Mouse (Mus musculus) layer of hippocampus, postnatal 10 days (tissue): ENCODE data around the gene Gm36176. TPM values are rescaled to one million over a fixed set of nuclear protein-coding genes. Genes with fewer than 3 reads are reported as not detected.

Experiments
- DNase-seq, 2 experiments: peaks; one replicate each; pipeline ENCODE4 v3.0.0; 2021; ENCODE audit warnings: low spot score in 2 of 2
- total RNA-seq, 2 experiments: library from RNA; stranded (reverse); gene quantifications; 2 replicates each; pipeline ENCODE4 v1.2.3; 2021

The Gm36176 gene
- total RNA-seq, 2 experiments from 2014 or later: not detected

DNA sequence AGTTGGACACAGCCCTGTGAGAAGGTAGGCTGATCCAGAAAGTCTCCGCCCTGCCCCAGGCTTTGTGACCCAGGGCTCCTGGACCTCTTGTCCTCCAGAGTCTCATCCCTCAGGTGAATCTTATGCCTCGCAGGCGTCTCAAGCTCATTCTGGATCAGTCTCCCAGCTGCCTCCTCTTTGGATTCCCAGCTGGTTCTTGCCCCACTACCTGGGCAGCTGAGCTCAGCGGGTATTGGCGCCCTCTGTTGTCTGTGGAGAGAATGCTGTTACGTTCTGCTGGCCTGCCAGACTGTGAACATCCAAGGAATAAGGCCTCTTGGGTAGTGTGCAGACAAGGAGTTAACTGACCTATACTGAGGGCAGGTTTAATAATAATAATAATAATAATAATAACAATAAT, 32.4 kb downstream of the Gm36176 start:
- peak in 1 of 2 experiments; percentile 41 for DNase-seq

DNA sequence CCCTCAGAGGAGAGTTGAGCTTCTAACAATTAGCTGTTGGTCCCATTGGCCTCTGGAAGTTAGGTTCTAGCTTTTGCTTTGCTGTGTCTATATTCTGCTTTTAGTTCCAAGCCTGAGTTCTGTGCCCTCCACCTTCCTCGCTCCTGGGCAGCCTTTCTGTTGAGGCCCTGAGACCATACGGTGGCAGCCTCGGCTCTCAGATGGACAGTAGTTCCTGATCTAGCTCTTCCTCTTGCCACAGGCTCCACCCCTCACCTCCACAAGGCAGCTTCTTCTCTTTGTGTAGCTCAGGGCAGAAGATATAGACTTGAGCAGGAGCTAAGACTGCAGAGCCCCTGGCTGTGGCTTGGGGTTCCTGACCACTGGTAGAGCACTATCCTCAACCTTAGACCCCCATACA, 33.7 kb downstream of the Gm36176 start:
- DNase-seq: no peak

DNA sequence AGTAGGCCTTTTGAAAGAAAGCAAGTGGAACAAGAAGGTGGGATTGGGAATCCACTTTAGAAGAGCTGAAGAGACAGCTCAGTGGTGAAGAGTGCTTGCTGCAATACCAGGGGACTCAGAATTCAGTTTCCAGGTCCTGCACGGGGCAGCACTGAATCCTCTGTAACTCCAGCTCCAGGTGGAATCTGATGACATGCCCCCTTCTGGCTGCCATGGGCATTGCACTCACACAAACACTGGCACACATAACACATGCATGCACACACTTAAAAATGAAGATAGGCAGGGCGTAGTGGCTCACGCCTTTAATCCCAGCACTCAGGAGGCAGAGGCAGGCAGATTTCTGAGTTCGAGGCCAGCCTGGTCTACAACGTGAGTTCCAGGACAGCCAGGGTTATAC, 36.0 kb downstream of the Gm36176 start:
- no peak for DNase-seq

DNA sequence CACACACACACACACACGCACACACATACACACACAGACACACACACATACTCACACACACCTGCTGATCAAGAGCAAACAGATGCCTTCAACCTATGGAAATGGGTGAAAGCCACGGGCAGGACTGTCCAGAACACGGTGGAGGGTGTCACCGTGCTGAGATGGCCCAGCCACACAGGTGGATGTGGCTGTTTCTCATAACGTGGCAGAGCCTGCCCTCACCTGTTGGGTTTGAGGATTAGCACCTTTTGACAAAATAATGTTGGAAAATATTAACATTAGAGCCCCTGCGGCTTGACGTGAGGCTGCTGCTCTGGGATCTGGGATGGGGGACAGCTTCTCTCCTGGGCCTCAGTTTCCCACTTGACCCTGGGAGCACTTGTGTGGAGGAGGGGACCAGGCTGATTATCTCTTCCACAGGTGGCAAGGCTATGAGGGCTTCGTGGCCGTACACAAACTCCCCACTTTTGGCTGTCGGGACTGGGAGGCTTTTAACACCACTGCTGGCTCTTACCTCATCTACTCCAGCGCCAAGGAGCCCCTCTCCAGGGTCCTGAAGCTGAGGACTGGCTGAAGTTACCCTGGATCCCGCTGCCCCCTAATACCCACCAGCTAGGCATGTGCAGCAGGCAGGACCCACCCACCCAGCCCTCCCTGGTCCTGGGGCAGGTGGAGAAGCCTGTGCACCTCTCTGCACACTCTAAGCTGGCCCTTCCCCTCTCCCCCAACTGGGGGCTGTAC, 39.6 kb downstream of the Gm36176 start:
- DNase-seq: no peak

DNA sequence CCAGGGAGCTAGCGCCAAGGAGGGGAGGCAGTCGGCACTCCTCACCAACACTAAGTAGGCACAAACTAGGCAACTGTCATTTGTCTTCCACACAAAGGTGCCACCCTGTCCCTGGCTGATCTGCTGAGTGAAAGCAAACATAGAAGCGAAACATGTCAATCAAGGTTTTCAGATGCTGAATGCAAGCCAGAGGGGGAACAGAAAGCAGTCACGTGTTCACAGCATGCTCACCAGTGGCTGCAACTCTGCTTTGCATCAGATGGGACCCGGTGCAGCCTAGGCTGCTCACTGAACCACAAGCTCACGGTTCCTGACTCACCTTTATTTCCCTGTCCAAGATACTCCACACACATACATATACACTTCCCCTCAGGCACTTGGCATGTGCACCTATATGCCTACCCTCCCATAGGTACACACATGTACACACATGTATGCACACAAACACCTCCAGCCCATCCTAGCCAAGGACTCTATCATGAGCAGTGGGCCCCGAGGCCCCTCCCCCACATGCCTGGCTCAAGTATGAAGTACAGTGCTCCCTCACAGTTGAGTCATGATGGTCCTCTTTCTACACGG, 44.5 kb downstream of the Gm36176 start:
- DNase-seq: no peak

DNA sequence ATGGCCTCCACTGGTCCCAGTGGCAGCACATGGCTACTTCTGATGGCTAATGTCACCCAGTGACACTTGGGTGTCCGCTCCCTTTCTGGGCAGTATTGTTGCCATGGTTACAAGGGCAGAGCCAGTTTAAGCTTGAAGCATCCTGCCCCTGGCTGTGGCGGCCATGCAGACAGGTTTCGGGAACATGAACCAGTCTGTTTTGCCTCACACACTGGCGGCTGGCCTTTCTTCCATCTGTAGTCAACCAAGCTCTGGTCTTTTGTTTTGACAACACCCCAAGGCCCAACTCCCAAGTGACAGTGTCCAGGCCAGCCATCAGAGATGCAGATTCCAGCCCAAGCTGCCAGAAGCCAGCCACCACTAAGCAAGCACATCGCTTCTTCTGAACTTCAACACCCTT, 49.0 kb downstream of the Gm36176 start:
- no peak for DNase-seq

Other genes starting within 250 kb of the Gm36176 start
- gene Sumo3, start 240.7 kb upstream of the Gm36176 start, total RNA-seq: 100 to 1,000 TPM; 129 to 156 TPM
- 10 to 100 TPM; 17.9 to 34.8 TPM for gene Gm49325, start 240.6 kb upstream of the Gm36176 start, total RNA-seq
- 10 to 100 TPM; 46.6 to 54.3 TPM for gene Ube2g2, start 224.5 kb upstream of the Gm36176 start, total RNA-seq
- gene Tspear, start 160.2 kb upstream of the Gm36176 start, total RNA-seq: not detected
- gene Gm19402, start 156.0 kb upstream of the Gm36176 start, total RNA-seq: not detected
- not detected for gene Gm9508, start 149.6 kb upstream of the Gm36176 start, total RNA-seq
- gene Gm10272, start 140.2 kb upstream of the Gm36176 start, total RNA-seq: not detected
- not detected for gene Gm10024, start 135.3 kb upstream of the Gm36176 start, total RNA-seq
- not detected for gene Gm10142, start 131.0 kb upstream of the Gm36176 start, total RNA-seq
- not detected for gene Krtap12-1, start 126.2 kb upstream of the Gm36176 start, total RNA-seq
- gene Gm10100, start 120.3 kb upstream of the Gm36176 start, total RNA-seq: not detected
- gene Gm18596, start 104.2 kb upstream of the Gm36176 start, total RNA-seq: not detected
- gene Gm9736, start 95.4 kb upstream of the Gm36176 start, total RNA-seq: not detected
- not detected for gene Gm3233, start 87.1 kb upstream of the Gm36176 start, total RNA-seq
- not detected for gene Gm3238, start 75.5 kb upstream of the Gm36176 start, total RNA-seq
- gene Gm7138, start 69.9 kb upstream of the Gm36176 start, total RNA-seq: not detected
- gene Gm3250, start 64.3 kb upstream of the Gm36176 start, total RNA-seq: not detected
- not detected for gene Gm7137, start 58.6 kb upstream of the Gm36176 start, total RNA-seq
- gene Gm9639, start 51.7 kb upstream of the Gm36176 start, total RNA-seq: not detected
- gene Gm19668, start 47.7 kb upstream of the Gm36176 start, total RNA-seq: not detected
- gene Gm9507, start 35.0 kb upstream of the Gm36176 start, total RNA-seq: not detected
- gene Gm2696, start 32.1 kb upstream of the Gm36176 start, total RNA-seq: not detected
- gene Krtap10-4, start 19.7 kb upstream of the Gm36176 start, total RNA-seq: not detected
- gene Krtap10-10, start 10.9 kb upstream of the Gm36176 start, total RNA-seq: not detected
- not detected for gene Gm10318, start 6.1 kb downstream of the Gm36176 start, total RNA-seq
- gene Gm3285, start 15.2 kb downstream of the Gm36176 start, total RNA-seq: not detected
- gene Lrrc3, start 55.7 kb downstream of the Gm36176 start, total RNA-seq: 10 to 100 TPM; 19.2 to 20.6 TPM
- gene Trpm2, start 123.8 kb downstream of the Gm36176 start, total RNA-seq: 10 to 100 TPM; 26.0 to 27.3 TPM
- gene 1810043G02Rik, start 131.7 kb downstream of the Gm36176 start, total RNA-seq: 10 to 100 TPM; 32.7 to 42.5 TPM
- gene Pfkl, start 163.3 kb downstream of the Gm36176 start, total RNA-seq: 100 to 1,000 TPM; 112 to 116 TPM
- gene Dnmt3l, start 195.1 kb downstream of the Gm36176 start, total RNA-seq: not detected
- under 1 TPM; 0.36 to 0.50 TPM for gene Aire, start 196.8 kb downstream of the Gm36176 start, total RNA-seq
- gene Icosl, start 222.5 kb downstream of the Gm36176 start, total RNA-seq: 1 to 10 TPM; 2.6 to 3.5 TPM